Mouse (Mus musculus): ENCODE results near the gene Rasgef1b.

Rasgef1b gene

DNA sequence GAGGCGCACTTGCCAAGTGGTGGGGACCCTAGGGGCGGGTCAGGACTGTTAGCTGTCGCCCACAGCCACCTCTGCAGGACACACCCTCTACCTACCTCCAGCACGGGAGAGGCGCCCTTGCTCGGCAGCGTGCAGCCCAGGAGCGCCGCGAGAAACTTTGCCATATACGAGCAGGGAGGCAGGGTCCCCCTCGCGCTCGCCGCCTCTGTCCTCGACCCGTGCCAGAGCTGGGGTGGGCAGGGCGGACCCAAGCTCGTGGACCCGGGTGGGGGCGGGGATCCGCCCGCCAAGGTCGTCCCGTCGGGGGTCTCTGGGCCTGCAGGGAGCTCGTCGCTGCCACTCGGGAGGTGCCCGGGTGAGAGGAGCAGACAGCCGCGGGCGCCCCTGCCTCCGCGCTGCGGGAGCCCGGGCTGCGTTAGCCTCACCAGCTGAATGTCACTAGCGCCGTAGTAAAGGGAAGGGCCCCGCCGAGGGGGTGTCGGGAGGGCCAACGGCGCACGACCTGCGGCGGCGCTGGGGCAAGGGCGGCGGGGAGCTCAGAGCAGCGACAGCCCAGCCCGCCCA lies at the start of gene Rasgef1b:
Gene Rasgef1b (minus strand): TSS at position 417 of the 564 bp plus-strand sequence.
- peak; percentile 57 to 81 for DNase-seq (ENCODE audit: low spot score in 2 of 2)

DNA sequence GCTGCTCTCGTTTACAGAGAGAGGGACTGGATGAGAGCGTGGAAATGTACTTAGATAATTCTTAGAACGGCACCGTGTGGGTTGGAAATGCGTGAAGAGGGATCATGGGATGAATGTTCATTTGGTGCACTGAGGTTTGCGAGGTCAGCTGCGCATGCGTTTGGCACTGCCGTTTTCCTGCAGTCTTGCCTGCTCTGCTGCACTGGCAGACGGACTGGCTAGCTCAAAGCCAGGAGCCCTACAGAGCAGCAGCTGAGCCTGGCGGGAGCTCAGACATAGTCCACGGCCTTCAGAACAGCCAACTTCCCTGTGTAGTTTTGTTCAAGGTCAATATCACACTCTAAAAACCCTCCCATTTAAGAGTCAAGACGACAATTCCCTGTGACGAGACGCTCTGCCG lies 46.5 kb upstream of the Rasgef1b start:
- DNase-seq (ENCODE audit: low spot score in 2 of 2), result peak in 1 of 2 experiments; percentile 53

DNA sequence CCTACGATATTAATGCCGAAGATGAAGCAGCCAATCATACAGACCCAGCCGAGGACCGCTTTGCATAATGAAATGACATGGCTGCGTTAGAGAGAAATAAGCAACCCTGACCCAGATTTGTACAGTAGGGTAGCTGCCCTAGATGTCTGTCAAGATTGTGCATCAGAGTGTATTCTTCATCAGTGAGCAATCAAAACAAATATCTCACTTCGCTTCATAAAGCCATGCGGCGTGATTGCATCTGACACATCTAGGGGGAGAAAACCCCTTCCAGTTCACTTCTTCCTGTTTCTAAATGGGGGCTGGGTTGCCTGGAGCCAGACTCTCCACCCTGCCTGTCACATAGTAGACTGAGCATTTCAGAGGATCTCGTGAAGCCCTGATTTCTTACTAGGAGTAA lies 44.4 kb upstream of the Rasgef1b start:
- peak in 1 of 2 experiments; percentile 42 for DNase-seq (ENCODE audit: low spot score in 2 of 2)

DNA sequence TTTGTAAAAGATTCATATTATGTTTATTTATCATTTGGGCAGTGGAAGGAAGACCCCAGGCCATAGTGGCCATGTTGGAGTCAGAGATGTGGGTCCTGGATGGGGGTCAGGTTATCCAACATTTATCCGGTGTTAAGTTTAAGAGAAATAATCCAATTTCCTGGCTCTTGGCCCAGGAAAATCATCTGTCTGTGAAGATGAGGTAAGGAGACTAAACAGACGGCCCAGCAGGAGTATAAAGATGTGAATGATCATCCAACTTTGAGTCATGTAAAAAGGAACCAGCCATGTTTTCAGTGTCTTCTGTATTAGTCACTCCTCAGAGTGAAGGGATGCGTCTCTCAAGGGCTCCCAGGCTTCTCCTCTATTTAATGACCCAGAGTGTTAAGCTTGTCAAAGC lies 35.4 kb upstream of the Rasgef1b start:
- DNase-seq (ENCODE audit: low spot score in 2 of 2), result no peak

DNA sequence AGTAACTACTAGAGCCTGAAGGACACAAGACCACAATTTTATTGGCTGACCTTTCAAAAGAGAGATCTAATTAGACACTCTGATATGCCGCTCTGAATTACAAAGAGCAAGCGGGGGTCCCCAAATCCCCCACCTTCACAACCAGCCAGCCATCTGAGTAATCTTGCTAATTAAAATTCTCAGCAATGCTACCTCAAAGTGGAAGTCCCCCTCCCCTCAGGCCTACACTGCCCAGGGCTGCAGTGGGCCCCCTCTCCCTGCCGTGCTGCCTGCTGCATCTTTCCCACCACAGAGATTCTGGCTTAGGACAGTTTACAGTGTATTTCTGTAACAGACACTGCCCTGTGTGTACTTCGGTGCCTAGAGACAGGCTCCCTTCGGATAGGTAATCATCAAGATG lies 30.0 kb upstream of the Rasgef1b start:
- DNase-seq (ENCODE audit: low spot score in 2 of 2), result no peak

DNA sequence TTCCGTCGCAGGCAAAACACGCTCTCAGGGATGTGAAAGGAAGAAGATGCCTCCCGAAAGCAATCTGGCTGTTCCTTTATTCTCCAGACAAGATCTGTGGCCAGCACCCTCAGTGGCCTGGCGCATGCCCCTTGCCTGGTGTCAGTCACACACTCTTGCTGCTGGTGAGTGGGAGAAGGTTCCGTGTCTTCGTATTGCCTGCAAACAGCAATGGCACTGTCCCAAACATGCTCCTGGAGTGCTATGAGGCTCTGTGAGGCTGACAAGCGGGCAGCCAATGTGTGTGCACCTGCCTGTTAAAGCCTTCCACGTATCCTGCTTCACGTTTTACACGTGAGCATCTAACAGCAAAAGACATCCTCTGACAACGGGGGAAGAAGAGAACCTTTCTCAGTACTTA lies 25.0 kb upstream of the Rasgef1b start:
- DNase-seq (ENCODE audit: low spot score in 2 of 2), result peak in 1 of 2 experiments; percentile 18

DNA sequence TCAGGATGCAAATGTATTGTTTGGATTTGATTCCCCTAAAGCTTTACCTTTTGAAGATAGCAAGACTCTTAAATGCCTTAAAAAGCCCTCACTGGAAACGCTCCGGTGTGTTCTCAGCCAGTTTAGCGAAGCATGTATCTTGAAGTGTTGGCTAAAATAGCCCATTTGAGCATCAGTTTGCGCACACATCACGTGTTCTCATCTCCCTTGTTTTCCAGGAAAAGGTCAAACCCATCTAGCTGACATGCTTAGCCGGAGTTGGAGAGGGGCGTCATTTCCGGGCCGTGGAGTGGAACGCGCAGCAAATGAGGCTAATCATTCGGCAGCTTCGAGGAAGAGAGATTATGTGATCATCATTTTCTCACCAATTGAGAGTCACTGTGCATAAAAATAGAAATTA lies 24.5 kb upstream of the Rasgef1b start:
- DNase-seq (ENCODE audit: low spot score in 2 of 2), result no peak

DNA sequence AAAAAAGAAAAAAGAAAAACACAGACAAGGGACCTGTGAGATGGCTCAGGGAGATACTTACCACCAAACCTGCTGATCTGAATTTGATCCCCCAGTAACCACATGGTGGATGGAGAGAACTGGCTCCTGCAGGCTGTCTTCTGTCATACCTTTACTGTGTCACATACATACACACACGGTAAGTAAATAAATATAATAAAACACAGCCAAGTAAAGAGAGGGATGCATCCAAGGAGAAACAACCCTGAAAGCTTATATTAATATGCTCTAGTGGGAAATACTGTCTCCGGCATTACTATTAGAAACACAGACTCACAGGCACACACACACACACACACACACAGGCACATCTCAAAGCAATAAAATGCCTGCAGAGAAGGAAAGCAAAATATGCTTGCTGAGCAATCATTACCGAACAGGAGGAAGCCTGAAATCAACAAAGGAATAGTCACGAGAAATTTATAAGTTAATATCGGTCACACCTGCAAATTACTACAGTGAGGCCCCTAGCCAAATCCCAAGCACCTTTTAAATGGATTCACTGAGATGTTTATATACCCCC lies 23.9 kb upstream of the Rasgef1b start:
- DNase-seq (ENCODE audit: low spot score in 2 of 2), result no peak

DNA sequence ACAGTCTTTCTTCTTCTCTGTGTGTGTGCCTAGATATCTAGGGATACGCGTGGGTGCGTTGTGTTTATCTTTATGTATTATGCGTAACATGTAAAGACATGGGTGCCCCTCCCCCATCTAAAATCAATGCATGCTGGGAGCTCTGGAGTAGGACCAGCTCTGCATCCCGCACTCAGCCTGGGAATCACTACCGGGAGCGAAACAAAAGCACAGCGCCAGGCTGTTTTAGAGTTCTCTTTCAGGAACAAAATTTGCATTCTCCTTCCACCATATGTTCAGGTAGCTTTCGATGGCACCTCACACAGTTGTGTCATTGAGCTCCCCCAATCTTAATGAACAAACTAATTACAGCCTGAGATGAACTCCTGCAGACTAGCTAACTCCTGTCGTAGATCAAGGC lies 19.6 kb upstream of the Rasgef1b start:
- DNase-seq (ENCODE audit: low spot score in 2 of 2), result no peak

DNA sequence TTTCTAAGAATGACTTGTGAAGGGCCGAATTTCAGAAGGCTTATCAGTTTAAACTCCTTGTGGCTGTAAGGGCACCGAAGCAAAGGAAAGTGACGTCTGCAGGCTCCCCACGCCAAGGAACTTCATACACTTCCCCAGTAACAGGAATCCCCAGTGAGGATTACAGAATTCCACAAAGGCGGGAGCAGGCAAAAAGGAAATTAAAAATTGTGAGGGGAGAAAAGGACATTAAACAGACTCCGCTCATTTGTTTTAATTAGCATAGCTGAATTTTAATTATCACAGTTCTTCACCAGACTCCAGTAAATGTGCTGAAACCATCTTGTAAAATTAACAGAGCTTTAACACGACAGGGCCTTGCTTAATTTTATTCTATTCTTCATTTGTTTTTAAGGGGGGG lies 17.2 kb upstream of the Rasgef1b start:
- no peak for DNase-seq (ENCODE audit: low spot score in 2 of 2)

DNA sequence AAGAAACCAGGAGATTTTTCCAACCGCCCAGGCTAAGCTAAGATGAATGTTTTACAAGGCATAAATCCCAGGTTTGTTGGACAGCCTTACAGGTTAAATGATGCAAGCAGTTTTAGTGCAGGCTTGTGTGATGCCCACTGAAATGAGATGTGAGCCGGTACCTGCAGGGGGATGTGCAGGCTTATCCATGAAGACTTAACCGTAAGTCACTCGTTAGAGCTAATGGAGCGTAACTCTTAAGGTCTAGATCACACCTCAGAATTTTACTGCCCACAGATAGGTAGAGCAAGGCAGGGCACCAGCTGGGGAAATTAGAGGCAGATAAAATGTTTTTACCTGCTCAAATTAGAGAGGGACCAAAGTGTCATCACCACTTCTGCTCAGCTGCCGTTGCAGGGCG lies 14.0 kb upstream of the Rasgef1b start:
- no peak for DNase-seq (ENCODE audit: low spot score in 2 of 2)

DNA sequence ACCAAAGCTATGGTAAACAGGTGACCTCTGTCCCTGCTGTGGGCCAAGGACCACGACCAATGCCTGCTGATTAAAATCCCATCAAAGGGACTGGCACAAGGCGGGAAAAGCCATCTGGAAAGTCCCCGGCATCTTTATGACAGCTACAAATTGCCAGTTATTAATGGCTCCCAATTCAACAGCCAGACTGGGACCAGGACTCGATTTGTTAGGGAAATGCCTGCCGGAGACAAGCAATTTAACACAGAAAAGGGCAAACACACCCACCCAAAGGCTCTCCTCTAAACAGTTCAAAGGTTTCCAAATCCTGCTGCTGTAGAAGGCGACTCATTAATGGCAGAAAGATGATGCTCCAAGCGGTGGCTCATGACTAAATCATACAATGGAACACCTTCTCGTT lies 13.2 kb upstream of the Rasgef1b start:
- DNase-seq (ENCODE audit: low spot score in 2 of 2), result no peak

DNA sequence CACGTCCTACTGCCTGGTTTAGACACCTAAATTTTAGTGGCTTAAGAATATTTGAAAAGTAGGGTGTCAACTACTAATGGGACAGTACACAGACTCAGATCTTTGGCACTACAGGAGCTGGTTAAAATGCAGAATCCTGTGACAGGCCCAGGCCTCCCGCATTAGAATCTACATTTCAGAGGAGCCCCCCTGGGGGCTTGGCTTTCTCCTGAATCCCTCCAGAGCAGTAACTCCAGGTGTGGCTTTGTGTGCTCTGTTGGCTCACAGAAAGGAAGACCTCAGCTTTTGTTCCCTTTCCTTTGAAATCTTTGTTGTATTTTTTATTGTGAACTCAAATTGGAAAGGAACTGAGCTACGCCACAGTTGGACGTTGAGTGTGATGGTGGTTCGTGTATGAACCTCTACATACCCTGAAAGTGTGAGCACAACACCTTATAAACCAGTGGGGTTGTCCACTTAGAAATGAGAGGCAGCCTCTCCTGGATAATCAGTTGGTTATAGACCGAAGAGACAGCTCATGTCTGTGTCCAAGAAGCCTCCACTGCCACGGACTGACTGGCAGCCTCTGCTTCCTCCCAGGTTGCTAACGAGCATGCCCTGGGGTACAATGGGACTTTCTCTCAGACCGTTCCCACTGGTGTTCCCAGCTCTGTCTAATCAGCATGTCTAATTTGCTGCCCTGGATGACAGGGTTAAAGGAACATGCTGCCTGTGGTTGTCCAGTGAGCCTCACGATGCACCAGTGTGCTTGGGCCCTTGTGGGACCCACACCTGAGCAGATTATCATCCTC lies 9.3 kb upstream of the Rasgef1b start:
- no peak for DNase-seq (ENCODE audit: low spot score in 2 of 2)

DNA sequence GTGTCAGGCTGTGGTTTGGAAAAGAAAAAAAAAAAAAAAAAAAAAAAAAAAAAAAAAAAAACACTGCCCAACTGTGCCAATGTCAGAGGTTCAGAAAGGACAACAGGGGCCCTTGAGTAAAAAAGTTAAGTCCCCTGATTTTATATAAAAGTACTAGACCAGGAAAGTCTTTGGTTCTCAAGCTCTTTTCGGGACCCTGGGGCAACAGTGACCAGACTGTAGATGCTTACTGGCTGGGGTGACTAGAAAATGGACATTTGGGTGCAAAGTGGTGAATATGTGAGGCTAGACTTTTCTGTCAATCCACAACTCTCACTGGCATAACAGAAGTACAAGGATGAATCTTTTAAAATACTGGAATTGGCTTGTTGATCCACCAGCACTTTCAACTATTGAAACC lies 1.1 kb upstream of the Rasgef1b start:
- no peak for DNase-seq (ENCODE audit: low spot score in 2 of 2)

DNA sequence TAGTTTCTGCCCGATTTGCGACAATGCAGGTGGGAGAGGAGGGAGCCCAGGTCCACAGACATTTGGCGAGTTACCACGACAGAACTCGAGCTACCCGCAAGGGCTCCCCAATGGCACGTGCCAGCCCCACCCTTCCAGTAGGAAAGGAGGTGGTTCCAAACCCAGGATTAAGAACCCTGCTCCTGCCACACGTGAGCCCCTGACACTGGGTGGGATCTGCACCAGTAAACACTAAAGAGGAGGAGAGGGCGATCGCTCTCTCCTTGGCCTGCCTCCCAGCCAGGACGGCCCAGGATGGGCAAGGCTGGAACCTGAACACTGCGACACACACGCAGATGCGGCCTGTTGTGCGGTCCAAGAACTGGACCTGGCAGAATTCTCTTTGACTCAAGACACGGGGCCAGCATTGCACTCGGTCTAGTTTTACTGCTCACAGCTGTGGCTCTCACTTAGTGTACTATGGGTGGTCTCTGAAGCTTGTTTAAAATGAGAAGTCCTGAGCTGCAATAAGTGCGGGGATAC lies 557 bp upstream of the Rasgef1b start:
- peak in 1 of 2 experiments; percentile 48 for DNase-seq (ENCODE audit: low spot score in 2 of 2)

DNA sequence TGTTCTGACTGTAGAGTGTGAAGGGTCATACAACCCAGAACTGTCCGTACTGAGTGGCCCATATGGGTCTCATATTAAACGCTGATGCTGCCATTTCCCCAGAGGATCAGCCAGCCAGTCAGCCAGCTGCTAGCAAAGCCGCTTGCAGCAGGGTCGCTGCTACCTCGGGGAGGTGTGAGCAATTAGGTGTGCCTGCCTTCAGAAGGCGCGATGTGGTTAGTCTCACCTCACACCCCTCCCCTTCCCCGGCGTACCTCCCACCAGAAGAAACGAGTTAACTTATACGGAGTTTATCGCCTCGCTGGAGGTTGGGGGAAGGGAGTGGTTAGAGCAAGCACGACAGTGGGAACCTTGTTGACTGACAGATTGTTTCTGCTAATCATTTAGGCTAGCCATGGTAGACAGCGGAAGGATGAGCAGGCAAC lies 826 bp downstream of the Rasgef1b start:
- DNase-seq (ENCODE audit: low spot score in 2 of 2), result no peak

DNA sequence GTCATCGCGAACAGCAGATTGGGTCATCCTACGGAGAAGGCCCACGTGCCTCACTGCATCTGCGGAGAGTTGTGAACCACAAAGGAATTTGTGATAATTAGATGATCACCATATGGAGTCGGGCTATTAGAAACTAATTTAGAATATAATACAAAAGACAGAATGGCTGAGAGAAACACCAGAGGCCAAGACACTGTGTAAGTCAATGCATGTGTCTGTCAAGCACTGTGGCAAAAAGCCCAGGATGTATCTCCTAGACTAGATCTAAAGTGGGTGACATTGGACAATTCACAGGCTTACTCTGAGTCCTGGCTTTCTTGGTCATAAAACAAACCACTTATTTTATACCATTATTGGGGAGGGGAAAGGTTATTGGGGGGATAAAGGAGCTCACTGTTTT lies 4.9 kb downstream of the Rasgef1b start:
- no peak for DNase-seq (ENCODE audit: low spot score in 2 of 2)

DNA sequence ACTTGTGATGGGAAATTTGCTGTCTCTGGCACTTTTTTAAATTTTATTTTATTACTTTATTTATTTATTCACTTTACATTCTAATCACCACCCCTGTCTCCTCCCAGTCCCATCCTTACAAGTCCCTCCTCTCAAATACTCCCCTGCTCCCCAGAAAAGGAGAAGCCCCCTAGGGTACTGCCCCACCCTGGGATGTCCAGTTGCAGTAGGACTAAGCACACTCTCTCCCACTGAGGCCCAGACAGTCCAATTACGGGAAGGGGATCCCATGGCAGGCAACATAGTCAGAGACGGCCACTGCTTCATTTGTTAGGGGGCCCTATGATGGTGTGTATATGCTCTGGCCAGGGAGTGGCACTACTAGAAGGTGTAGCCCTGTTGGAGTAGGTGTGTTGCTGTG lies 6.6 kb downstream of the Rasgef1b start:
- no peak for DNase-seq (ENCODE audit: low spot score in 2 of 2)

DNA sequence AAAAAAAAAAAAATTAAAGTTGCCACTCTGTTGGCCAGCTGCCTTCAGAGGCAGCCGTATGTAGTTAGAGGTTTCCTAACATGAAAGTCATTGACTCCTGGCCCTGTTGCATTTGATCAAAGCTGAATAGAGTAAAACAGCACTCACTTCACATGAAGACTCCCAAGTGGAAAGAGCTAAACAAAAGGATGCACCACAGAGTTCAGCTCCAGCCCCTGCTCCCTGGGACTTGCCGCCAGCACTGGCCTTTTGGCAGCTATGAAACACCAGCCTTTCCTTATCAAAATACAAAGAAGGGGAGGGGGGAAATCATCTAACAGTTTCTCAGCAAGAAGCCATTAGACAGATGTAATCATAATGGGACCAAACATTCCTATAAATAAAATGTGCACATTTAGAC lies 8.3 kb downstream of the Rasgef1b start:
- no peak for DNase-seq (ENCODE audit: low spot score in 2 of 2)

DNA sequence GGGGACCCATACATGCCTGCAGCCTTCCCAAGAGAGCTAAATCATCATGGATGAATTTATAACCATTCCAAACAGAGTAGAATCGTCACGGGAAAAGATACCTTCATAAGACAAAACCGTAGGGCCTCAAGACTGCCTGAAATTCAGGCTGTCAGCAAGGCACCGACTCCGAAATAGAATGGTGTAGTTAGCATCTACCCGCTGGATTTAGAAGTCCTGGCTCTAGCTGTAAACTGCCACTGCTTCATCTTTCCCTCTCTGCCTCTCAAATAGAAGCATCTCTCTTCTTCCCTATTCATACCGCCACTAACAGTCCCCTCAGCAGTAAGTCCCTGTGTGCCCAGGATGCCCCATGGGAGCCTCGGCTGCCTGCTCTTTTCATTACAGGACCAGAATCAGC lies 10.9 kb downstream of the Rasgef1b start:
- no peak for DNase-seq (ENCODE audit: low spot score in 2 of 2)

DNA sequence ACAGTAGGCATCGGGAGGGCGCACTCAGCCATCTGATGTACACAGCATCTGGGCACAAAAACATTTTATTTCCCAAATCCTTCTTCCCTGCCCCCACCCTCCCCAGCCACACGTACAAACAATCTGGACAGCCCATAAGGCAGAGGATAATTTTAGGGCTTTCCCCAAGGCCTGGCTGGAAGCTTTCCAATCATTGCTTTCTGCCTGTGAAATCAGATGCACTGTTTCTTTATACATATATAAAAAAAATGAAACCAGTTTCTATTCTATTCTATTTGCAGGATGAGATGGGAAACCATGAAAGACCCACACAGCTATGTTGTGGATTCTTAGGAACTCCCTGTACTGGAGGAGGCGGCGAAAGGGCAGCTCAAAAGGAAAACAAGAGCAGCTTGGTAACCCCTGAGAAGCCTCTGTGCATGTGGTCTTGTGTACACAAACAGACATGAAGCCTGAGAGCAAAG lies 13.6 kb downstream of the Rasgef1b start:
- DNase-seq (ENCODE audit: low spot score in 2 of 2), result peak in 1 of 2 experiments; percentile 48

DNA sequence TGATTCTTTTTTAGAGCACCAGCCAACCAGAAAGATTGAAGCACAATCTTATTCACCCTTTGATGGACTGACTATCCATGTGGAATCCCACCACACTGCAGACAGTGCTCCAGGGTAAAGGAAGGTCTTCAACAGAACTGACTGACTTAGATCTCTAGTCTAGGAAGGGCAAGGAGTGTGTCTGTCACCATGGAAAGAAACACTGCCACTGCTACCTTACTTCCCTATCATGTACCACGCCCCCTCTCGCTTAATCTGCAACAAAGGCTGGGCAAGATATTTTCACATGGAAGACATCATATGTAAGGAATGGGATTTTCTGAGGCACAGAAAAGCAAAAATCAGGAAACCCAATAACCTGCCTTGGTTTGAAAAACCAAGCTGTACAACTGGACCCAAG lies 16.9 kb downstream of the Rasgef1b start:
- no peak for DNase-seq (ENCODE audit: low spot score in 2 of 2)

DNA sequence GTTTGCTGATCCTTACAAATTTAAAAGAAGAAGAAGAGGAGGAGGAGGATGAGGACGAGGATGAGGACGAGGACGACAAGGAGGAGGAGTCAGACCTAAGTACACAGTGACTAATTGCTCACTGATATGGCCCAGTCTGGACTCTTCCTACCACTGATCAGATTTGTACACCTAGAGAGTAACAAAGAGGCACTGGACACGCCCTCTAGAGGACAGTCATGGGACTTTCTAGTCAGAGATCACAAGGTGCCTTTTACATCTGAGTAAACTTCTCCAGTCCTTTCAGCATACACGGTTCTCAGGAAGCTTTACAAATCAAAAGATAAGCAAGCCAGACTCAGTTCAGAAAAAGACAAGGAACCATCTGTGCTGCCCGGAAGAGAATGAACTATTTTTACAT lies 20.2 kb downstream of the Rasgef1b start:
- peak in 1 of 2 experiments; percentile 21 for DNase-seq (ENCODE audit: low spot score in 2 of 2)

All from cerebellum, postnatal 4 days (tissue).